Mouse (Mus musculus): Measurements from ENCODE around the gene Olfr577. TPM values are rescaled to one million over a fixed set of nuclear protein-coding genes. Genes with fewer than 3 reads are reported as not detected.

The Olfr577 gene
- not detected for total RNA-seq (2022)

DNA sequence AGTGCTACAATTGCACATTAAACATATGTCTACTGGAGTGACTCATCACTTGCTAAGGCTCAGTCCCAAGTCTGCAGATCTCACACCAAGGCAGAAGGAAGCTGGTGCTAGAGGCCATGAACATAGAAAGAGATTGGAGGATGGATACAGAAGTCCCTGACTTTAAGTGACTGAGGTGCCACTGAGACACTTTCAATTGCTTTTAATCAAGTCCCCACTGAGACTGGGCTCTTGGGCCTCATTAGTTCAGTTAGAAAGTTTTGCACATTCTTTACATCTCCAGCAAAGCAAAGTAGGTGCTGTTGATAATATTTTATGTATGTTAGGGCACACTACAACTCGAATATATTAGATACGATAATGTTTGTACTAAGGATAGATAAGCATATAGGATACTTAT lies at the start of gene Olfr577:
Olfr577 (minus strand) TSS at position 101 of the 400 bp plus-strand sequence.
- DNase-seq = no peak

DNA sequence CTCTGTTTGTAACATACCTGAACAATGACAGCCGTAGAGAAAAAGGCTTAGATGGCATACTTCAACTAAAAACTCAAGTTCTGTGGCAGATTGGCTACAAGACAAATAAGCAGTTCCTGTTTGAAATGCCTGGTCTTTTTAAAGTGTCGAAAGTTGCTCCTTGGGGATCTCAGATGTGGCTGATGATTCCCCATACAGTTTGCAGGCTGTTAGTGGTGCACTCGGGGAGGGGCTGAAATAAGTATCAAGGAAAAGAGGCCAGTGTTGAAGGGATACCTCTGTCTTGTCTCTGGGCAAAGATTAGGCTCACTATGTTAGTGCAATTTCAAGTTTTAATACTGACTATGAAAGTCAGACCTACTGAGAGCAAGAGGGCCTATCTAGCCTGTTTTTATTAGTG lies 13.5 kb upstream of the Olfr577 start, which contains the start of gene Olfr578:
Olfr578 (minus strand) TSS at position 101 of the 400 bp plus-strand sequence.
- DNase-seq = no peak

DNA sequence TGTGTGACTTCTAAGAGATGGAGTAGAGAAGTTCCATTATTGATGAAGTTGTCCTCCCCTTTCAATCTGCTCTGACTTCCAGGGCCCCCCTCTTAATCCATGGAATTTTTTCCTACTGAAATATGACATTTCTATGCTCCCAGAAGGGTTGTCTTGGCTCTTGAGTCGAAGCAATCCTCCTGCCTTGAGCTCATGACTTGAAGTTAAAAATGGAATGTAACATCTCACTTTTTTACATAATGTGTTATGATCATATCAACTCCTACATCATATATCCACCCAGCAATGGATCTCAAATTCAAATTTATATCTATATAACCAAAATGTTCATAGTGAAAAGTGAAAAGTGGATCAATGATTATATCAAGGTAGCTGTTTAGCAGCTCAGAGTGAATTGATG lies 1.3 kb downstream of the Olfr577 start:
- DNase-seq = no peak

DNA sequence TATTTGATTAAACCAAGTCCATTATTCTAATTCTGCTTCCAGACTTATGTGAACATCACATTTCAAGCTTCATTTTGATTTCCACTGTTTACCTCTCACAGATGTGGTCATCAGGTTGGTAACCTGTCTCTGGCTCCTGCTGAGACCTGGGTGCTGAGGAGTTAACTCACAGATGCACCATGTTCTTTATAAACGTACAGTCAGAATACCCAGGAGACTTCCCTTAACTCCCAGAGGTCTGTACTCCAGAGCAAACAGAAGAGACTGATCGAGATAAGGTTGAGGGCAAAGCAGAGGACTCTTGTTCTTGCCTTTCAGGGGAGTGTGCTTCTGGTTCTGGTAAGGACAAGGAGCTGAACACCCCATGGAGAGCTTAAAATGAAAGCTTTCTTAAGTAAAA lies 13.4 kb downstream of the Olfr577 start, which contains the start of gene Olfr576:
Olfr576 (plus strand) TSS at position 301 of the 400 bp plus-strand sequence.
- DNase-seq = no peak

DNA sequence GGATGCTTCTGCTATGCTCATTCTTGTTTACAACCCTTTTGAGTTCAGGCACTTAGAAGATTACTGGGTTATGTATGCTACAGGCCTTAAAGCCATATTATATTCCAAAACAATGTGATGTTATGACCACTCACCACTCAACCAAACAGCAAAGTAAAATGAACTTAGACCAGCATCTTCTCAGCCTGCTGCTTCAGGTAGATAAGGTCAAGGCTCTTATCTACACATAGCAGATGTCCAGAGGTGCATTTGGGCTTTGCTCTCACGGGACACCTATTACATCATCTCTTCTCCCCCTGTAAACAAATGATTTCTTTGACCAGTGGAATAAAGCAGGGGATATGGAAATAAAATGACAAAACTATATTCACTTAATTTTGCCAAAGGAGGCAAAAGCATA lies 17.1 kb downstream of the Olfr577 start, which contains the start of gene Olfr575:
Olfr575 (minus strand) TSS at position 183 of the 400 bp plus-strand sequence.
- DNase-seq = no peak

DNA sequence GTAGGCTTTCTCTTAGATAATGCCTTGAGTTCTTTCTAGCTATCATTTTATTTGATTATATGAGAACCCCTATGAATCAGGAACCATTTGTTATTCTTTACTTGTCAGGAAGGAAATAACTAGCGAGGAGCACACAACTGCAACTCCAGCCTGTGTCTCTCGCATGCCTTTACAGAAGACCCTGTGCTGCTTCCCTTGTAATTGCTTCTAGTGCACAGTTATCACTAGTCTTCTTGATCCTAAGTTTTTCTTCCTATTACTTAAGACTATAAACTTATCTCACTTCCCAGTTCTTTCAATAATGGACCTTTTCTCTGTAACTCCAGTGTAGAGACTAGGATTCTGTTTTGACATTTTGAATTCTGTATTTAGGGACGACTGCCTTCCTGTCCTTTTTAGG lies 17.6 kb downstream of the Olfr577 start:
- DNase-seq = no peak

DNA sequence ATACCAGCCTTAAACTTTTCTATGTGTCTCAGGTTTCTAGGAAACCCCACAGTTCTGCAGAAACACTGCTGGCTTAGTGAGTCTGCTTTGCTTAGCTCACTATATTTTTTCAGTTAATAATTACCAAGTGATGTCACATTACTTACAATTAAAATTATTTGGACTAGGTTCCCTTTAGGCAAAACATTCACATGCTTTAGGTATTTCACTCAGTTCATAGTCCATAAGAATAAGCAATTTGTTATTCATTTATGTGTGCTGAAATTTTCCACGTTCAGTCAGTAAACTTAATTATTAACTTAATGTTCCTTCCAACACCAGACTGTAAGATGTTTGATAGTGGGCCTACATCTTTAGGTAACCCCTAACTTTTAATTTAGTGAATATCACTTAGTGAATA lies 25.0 kb downstream of the Olfr577 start:
- no peak for DNase-seq

DNA sequence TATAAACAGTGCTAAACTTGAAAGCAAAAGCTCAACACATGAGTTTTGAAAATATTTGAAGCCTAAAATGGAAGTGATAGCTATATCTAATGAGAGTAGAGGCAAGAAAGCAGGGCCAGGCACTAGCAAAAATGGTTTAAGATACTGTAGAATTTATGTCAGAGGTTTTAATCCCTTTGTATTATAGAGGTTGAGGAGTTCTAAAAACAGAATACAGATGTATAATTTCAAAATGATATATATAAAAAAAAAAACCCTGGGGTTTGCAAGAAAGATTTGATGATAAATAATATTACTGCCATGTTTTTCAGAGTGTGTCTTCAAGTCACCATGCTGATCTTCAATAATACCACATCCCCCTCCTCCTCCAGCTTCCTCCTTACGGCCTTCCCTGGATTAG lies 27.6 kb downstream of the Olfr577 start, which contains the start of gene Olfr574:
Olfr574 (plus strand) TSS at position 301 of the 400 bp plus-strand sequence.
- DNase-seq = no peak

DNA sequence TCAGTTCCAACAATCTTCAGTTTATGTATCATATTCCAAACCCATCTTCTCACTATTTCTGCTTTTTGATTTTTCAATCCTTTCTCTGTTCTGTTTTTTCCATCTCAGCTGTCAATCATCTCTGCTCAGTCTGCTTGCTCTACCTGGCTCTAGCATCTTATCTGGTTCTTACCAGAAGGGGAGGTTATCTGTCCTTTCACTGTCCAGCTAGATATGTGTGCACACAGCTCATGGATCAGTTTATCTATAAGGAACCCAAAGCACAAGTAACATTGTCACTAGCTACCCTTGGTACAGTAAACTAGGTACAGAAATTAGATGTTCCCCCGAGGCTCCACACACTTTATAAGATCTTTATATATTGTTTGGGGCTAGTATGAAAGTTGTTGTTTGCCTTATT lies 32.3 kb downstream of the Olfr577 start:
- no peak for DNase-seq

DNA sequence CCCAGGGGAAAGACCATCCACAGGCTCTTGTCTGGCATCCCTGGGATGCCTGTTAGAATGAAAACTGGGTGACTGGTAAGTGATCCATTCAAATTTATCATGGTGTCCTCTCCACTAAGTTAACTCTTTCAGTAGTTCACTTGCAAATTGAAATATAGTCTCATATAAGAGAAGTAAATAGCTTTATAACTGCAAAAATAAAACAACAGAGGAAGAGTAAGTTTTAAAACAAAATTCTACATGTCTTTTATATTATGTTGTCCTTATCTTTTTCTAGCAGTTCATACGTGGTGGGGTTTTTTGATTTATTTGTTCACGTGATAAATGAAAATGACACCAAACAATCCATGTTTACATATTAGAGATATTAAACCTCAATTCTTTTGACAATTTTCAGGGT lies 33.3 kb downstream of the Olfr577 start, which contains the start of gene Olfr573-ps1:
Olfr573-ps1 (minus strand) TSS at position 101 of the 400 bp plus-strand sequence.
- no peak for DNase-seq

DNA sequence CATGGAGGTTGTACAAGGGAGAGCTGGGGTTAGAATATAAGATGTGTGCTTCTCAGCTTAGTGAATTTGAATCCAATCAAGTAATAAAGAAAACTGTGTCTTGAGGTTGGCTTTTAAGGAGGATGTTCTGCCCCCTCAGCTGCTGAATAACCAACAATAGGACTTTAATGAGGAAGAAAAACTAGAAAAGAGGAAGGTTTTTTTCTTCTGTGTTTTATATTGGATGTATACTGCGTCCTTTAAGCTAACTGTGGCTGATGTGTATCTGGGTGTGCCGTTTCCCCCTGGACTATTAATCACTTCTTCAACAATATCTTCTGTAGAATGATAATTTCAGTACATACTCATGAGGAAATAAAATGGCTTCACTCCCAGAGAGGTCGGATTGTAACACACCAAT lies 48.6 kb downstream of the Olfr577 start:
- DNase-seq = no peak

DNA sequence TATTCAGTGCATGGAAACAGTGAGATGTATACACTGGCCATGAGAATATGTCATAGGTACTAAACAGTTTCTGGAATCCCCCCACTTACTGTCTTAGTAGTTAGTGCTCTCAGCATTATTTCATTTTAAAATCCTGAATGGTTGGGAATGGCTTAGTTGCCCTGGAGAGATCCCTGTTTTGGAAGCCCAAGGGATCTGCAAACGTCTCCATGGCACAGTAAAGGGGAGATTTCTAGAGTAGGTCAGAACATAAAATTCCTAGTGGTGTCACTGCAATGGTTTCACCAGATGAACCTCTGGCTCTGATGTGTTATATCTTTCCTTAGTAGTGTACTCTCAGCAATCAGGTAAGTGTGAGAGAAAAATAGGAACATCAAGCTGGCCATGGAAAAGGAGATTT lies 51.6 kb downstream of the Olfr577 start, which contains the start of gene Olfr572:
Olfr572 (plus strand) TSS at position 301 of the 400 bp plus-strand sequence.
- DNase-seq = no peak

Other genes with a start within 250 kb of the Olfr577 start
- gene Olfr559, start 248.5 kb downstream of the Olfr577 start, total RNA-seq (2022) = not detected
- gene Olfr560, start 216.6 kb downstream of the Olfr577 start, total RNA-seq (2022) = not detected
- gene Olfr78, start 216.5 kb downstream of the Olfr577 start, total RNA-seq (2022) = under 1 TPM; 0.06 to 0.31 (median 0.21) TPM
- not detected for gene Olfr561, start 204.7 kb downstream of the Olfr577 start, total RNA-seq (2022)
- not detected for gene Olfr564, start 172.5 kb downstream of the Olfr577 start, total RNA-seq (2022)
- gene Olfr566, start 117.2 kb downstream of the Olfr577 start, total RNA-seq (2022) = not detected
- not detected for gene Olfr568, start 98.8 kb downstream of the Olfr577 start, total RNA-seq (2022)
- not detected for gene Olfr569, start 85.1 kb downstream of the Olfr577 start, total RNA-seq (2022)
- gene Olfr570, start 81.4 kb downstream of the Olfr577 start, total RNA-seq (2022) = not detected
- under 1 TPM in 1 of 4 experiments, not detected in 3; 0.05 TPM for gene Olfr571, start 58.4 kb downstream of the Olfr577 start, total RNA-seq (2022)
- not detected for gene Olfr572, start 51.5 kb downstream of the Olfr577 start, total RNA-seq (2022)
- gene Olfr573-ps1, start 33.4 kb downstream of the Olfr577 start, total RNA-seq (2022) = not detected
- 1 to 10 TPM in 2 of 4 experiments, under 1 TPM in 1, not detected in 1; 0.45 to 1.4 (median 1.0) TPM for gene Olfr574, start 27.5 kb downstream of the Olfr577 start, total RNA-seq (2022)
- not detected for gene Olfr575, start 17.2 kb downstream of the Olfr577 start, total RNA-seq (2022)
- gene Olfr576, start 13.3 kb downstream of the Olfr577 start, total RNA-seq (2022) = not detected
- not detected for gene Olfr578, start 13.4 kb upstream of the Olfr577 start, total RNA-seq (2022)
- gene Olfr582, start 62.1 kb upstream of the Olfr577 start, total RNA-seq (2022) = not detected
- not detected for gene Olfr583, start 75.4 kb upstream of the Olfr577 start, total RNA-seq (2022)
- not detected for gene Olfr584, start 105.9 kb upstream of the Olfr577 start, total RNA-seq (2022)
- gene Olfr585, start 121.8 kb upstream of the Olfr577 start, total RNA-seq (2022) = not detected
- not detected for gene Olfr586, start 149.7 kb upstream of the Olfr577 start, total RNA-seq (2022)
- not detected for gene Olfr588-ps1, start 164.9 kb upstream of the Olfr577 start, total RNA-seq (2022)
- not detected for gene Olfr589, start 180.4 kb upstream of the Olfr577 start, total RNA-seq (2022)
- not detected for gene Olfr591, start 202.4 kb upstream of the Olfr577 start, total RNA-seq (2022)
- not detected for gene Olfr592, start 208.9 kb upstream of the Olfr577 start, total RNA-seq (2022)
- gene Olfr593, start 235.9 kb upstream of the Olfr577 start, total RNA-seq (2022) = not detected
- gene Olfr594, start 241.1 kb upstream of the Olfr577 start, total RNA-seq (2022) = not detected

All from adrenal gland, adult 8-10 months (tissue).